Mouse (Mus musculus) embryo, embryonic 10.5 days (tissue): ENCODE data around the gene Phox2a.

Experiments
- DNase-seq: peaks from one replicate; pipeline ENCODE4 v3.0.0-alpha.2; 2015; ENCODE audit warnings: low spot score

Gene Phox2a

DNA sequence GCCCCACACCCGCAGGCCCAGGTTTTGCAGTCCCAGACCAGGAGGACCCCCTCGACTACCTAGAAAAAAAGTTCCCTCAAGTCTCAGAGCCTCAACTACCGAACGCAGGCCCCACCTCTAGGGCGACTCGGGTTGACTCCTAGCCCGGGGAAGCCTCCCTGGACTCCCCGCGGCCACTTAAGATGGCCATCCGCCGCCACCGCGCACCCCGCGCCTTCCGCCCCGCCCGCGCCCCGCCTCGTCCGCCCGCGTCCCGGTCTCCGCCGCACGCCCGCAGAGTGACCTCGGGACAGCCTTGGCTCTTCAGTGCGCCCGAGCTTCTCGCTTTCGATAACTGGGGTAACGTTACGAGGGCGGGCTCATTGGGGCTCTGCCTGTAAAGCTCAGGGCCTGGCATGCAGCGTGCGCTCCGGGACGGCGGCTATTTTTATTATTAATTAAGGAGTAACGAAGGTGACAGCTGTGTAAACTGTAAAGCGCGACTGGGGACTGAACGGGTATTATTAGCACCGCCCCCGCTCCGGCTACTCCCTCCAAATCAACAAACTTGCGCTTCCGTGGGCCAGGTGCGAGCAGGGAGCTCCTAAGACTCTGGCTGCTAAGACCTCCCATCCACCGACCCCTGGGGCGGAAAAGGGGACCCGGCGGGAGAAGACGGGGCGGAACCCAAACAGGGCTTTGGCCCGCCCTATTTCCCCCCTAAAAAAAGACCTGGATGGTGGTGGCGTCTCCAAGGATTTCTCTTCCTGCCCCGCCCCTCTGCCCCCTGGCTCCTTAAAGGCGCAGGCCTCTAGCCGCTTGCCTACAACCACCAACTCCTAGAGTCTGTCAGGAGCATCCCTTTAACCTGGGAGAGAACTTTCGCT lies 19.7 kb downstream of the Phox2a start, which contains the start of gene Inppl1:
Gene Inppl1, minus strand, starts transcription at position 624 of the 866 bp plus-strand sequence.
- DNase-seq: peak; percentile 96

DNA sequence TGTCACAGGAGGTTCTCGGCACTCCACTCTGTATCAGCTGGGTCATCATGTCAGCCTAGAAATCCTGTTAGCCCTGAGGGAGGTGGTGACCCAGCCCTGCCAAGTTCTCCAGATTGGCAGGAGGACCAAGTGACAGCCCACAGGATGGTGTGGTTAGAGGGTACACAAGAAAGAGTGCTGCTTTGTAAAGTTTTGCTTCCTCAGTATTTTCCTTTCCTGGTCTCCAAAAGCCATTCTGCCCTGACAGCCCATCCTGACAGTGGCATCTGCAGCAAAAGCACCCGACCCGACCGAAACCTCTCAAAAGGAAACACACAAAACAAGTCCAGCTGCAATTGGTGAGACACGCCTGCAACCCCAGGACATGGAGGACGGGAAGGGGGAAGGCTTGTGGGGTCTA lies 26.1 kb downstream of the Phox2a start:
- no peak for DNase-seq

- no peak for DNase-seq
Observed at GRCm38 (mm10) chr7:101847934-101848333, 29.8 kb downstream of the Phox2a start.

- DNase-seq: no peak
Observed at GRCm38 (mm10) chr7:101851689-101852088, 33.6 kb downstream of the Phox2a start.

DNA sequence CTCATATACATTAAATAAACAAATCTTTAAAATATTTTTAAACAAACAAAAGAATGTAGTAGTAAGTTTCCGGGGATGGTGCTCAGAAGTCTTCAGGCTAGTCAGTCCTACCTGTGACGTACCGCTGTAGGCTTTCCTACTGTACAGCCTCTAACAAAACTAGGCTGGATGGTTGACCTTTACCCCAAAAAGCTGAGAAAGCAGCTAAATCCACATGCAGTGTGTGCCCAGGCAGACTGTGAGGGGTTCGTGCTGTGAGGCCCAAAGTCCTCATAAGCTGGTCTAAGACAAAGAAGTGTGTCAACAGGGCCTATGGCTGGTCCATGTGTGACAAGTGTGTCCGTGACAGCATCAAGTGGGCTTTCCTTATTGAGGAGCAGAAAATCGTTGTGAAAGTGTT lies 34.7 kb downstream of the Phox2a start:
- no peak for DNase-seq

- no peak for DNase-seq
Observed at GRCm38 (mm10) chr7:101853816-101854215, 35.7 kb downstream of the Phox2a start.

GRCm38 (mm10) chr7:101857094-101857493 lies 39.0 kb downstream of the Phox2a start, which contains the start of gene Folr2:
TSS of gene Folr2 (minus strand) at chr7:101857194.
- DNase-seq: no peak

DNA sequence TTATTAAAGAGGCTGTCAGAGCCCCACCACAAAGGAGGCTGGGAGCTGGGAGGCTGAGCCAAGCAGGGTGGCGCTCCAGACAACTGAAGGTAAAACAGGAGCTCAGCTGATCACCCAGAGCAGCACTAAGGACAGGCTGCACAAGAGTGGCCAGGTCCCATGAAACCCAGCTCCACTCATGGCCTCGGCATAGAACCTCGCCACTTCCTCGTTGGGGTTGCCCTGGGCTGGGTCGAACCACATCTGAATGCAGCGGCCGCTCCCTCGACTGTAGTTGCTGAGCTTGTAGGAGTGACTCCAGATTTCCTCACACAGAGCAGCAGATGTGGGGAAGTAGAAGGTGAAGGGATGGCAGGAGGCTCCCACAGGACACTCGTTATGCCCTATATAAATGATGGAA lies 40.2 kb downstream of the Phox2a start:
- DNase-seq: no peak

DNA sequence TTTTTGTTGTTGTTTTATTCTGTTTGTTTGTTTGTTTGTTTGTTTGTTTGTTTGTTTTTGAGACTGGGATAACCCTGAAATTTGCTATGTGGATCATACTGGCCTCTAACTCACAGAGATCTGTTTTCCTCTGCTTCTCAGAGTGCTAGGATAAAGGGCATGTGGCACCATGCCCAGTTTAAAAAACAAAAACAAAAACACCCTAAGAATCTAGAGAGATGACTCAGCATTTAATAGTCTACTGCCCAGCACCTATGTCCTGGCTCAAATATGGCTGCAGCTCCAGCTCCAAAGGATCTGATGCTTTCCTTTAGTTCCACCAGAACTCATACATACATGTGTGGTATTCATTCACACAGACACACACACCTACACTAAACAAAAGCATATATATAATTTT lies 42.9 kb downstream of the Phox2a start:
- DNase-seq: no peak

- no peak for DNase-seq
Observed at GRCm38 (mm10) chr7:101862291-101862690, 44.2 kb downstream of the Phox2a start.

GRCm38 (mm10) chr7:101863415-101863814 lies 45.3 kb downstream of the Phox2a start, which contains the start of gene Anapc15:
TSS of gene Anapc15 (plus strand) at chr7:101863715.
- DNase-seq: no peak

GRCm38 (mm10) chr7:101866491-101867265 lies 48.6 kb downstream of the Phox2a start:
- no peak for DNase-seq

- no peak for DNase-seq
Observed at GRCm38 (mm10) chr7:101867482-101867881, 49.4 kb downstream of the Phox2a start.

DNA sequence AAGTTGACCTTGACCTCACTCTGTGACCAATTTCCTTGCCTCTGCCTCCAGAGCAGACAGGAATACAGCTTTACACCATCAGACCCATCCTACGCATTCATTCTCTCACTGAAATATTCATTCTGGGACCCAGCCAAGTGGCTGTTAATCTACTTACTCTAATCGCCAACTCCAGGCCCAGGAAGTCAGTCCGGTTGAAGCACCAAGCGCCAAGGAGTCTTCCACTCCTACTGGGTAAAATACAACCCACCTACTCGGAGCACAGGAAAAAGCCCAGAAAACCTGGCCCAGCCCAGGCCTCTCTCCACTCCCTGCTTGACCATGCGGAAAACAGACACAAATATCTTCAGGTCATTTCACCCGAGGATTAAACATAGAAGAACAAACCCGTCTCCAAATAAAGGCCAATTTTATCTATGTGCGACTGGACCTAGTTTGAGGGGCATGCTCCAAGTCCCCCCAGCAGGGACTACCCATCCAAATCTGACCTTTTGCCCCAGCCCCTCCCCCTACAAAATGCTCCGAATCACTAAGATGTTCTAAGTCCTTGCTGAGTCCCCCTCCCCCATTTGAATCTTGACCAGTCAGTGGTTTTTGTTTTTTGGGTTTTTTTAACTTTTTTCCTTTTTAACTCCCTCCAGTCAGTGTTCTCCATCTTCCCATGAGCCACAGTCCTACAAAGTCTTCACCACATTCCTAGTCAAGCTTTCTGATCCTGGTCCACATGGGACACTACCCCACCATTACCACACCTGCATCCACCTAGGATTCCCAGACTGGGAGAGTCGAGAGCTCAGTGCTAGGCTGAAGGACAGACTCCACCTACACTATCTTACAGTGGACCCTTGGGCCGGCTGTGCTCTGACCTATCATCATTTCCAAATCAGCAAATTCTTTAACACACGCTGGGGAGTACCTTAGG lies 50.4 kb downstream of the Phox2a start:
- DNase-seq: no peak

DNA sequence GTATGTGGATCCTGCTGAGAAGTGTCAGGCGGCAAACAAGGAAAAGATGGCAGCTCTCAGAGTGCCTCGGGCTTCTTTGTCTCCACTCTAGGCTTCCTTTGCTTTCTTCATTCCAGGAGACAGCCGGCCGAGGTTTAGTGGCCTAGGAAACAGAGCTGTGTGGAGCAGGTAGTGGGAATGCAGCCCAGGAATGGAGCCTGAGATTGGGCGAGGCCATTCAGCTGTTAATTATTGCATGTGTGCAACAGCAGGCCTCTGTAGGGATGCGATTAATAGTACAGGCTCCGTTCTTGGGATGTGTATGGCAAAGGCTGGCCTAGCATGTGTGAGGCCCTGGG lies 51.0 kb downstream of the Phox2a start:
- peak; percentile 12 for DNase-seq

- no peak for DNase-seq
Observed at GRCm38 (mm10) chr7:101870629-101871028, 52.5 kb downstream of the Phox2a start, which contains the start of gene Folr1. TSS of gene Folr1 (minus strand) at chr7:101870788.

GRCm38 (mm10) chr7:101871296-101871695 lies 53.2 kb downstream of the Phox2a start:
- no peak for DNase-seq
